Comparison of ENCODE assay signal across 19 mouse cellular contexts in genomic region chr19:38244748-38245147, GRCm38 (mm10). TPM values are rescaled to one million over a fixed set of nuclear protein-coding genes. Genes with fewer than 3 reads are reported as not detected.
DNase-seq lines count a peak whose midpoint lies in the region; ATAC-seq and TF ChIP-seq lines count a peak whose summit lies in the region.
"Had no signal": no experiment of that assay in that cellular context is flagged by ENCODE, and none has a peak within 500 bp of the region (broad histone marks: within the 10 kb centered on the region; RNA-seq: fewer than 3 reads in every experiment).

No protein-coding gene starts in this region.

- no peak overlapping the region for H3K9ac ChIP-seq in neural tube, embryonic 13.5 days
- no peak overlapping the region for H3K9ac ChIP-seq in forebrain, embryonic 15.5 days (replicated peaks)
- H3K9ac ChIP-seq in limb, embryonic 12.5 days (replicated peaks) = no peak overlapping the region
- no peak overlapping the region for H3K9ac ChIP-seq in stomach, postnatal 0 days (ENCODE audit: low read length)
- H3K9ac ChIP-seq: embryonic facial prominence, embryonic 12.5 days; heart, embryonic 13.5 days; neural tube, embryonic 12.5 days had no signal

- no peak for TF ChIP-seq CTCF in stomach, postnatal 0 days (IDR thresholded peaks at IDR 0.05; ENCODE audit: low read depth)

- H3K4me3 ChIP-seq in neural tube, embryonic 13.5 days = no peak overlapping the region
- no peak overlapping the region for H3K4me3 ChIP-seq in forebrain, embryonic 15.5 days
- H3K4me3 ChIP-seq in limb, embryonic 12.5 days (replicated peaks) = no peak overlapping the region
- H3K4me3 ChIP-seq in stomach, postnatal 0 days (ENCODE audit: low read depth, low read length) = no peak overlapping the region
- H3K4me3 ChIP-seq: embryonic facial prominence, embryonic 12.5 days; heart, embryonic 13.5 days; neural tube, embryonic 12.5 days had no signal

- no peak for DNase-seq in neural tube, embryonic 10.5 days (ENCODE audit: extremely low spot score, low spot score)
- peak; percentile 45 for DNase-seq in stomach, postnatal 0 days (ENCODE audit: low spot score)
- no peak for DNase-seq in lung, postnatal 14 days
- DNase-seq in adrenal gland, postnatal 4 days (ENCODE audit: low spot score in 2 of 2) = no peak
- no peak for DNase-seq in ovary, adult 18-20 months (ENCODE audit: low spot score)
- DNase-seq: adrenal gland, postnatal 36 days; cerebellum, postnatal 25 days; gastrocnemius, postnatal 25 days; kidney, adult 9 months; liver; lung, adult 18-20 months had no signal

- no peaks in the 10 kb centered on the region for H3K27me3 ChIP-seq in neural tube, embryonic 13.5 days
- H3K27me3 ChIP-seq in forebrain, embryonic 15.5 days = no peaks in the 10 kb centered on the region
- H3K27me3 ChIP-seq in limb, embryonic 12.5 days = no peaks in the 10 kb centered on the region
- no peaks in the 10 kb centered on the region for H3K27me3 ChIP-seq in stomach, postnatal 0 days (ENCODE audit: control insufficient read depth, insufficient read depth, low read length)
- H3K27me3 ChIP-seq: heart, embryonic 13.5 days; neural tube, embryonic 12.5 days had no signal

- 75% methylated on average over 8 of the region's 8 CpGs for WGBS in neural tube, embryonic 13.5 days
- WGBS in forebrain, embryonic 15.5 days = 62% methylated on average over 8 of the region's 8 CpGs
- 72% methylated on average over 8 of the region's 8 CpGs for WGBS in limb, embryonic 12.5 days
- 44% methylated on average over 8 of the region's 8 CpGs for WGBS in stomach, postnatal 0 days

- no peak for TF ChIP-seq EP300 in stomach, postnatal 0 days (optimal IDR thresholded peaks at IDR 0.05)

- H3K4me1 ChIP-seq in neural tube, embryonic 13.5 days (replicated peaks) = peaks cover 35% of the 10 kb centered on the region
- peaks cover 25% of the 10 kb centered on the region for H3K4me1 ChIP-seq in forebrain, embryonic 15.5 days
- peaks cover 24% of the 10 kb centered on the region for H3K4me1 ChIP-seq in limb, embryonic 12.5 days (replicated peaks)
- no peaks in the 10 kb centered on the region for H3K4me1 ChIP-seq in stomach, postnatal 0 days (replicated peaks; ENCODE audit: control insufficient read depth, insufficient read depth)
- H3K4me1 ChIP-seq: embryonic facial prominence, embryonic 12.5 days; heart, embryonic 13.5 days had no signal

- no peaks in the 10 kb centered on the region for H3K9me3 ChIP-seq in neural tube, embryonic 13.5 days
- H3K9me3 ChIP-seq in forebrain, embryonic 15.5 days = no peaks in the 10 kb centered on the region
- H3K9me3 ChIP-seq in limb, embryonic 12.5 days = no peaks in the 10 kb centered on the region
- no peaks in the 10 kb centered on the region for H3K9me3 ChIP-seq in stomach, postnatal 0 days (ENCODE audit: control insufficient read depth, low read length)
- H3K9me3 ChIP-seq: embryonic facial prominence, embryonic 12.5 days; heart, embryonic 13.5 days; neural tube, embryonic 12.5 days had no signal

- ATAC-seq in neural tube, embryonic 13.5 days (ENCODE audit: low read depth) = no peak
- no peak for ATAC-seq in forebrain, embryonic 15.5 days (replicated peaks)
- ATAC-seq in limb, embryonic 12.5 days (ENCODE audit: insufficient number of reproducible peaks, insufficient read depth, low FRiP score, low TSS enrichment, low read depth) = no peak
- ATAC-seq in stomach, postnatal 0 days (ENCODE audit: low FRiP score, low TSS enrichment) = peak; percentile 75; the same call in 1 of the 2 replicates

- H3K4me2 ChIP-seq in neural tube, embryonic 13.5 days = no peak overlapping the region
- H3K4me2 ChIP-seq in forebrain, embryonic 15.5 days (replicated peaks) = no peak overlapping the region
- H3K4me2 ChIP-seq in limb, embryonic 12.5 days = peak overlapping the region; percentile 15; the same call in 1 of the 2 replicates
- 0 out of 2 replicates have a peak overlapping the region, but pooled peaks have one; percentile 25 for H3K4me2 ChIP-seq in stomach, postnatal 0 days (replicated peaks; ENCODE audit: low read depth)
- H3K4me2 ChIP-seq: embryonic facial prominence, embryonic 12.5 days; heart, embryonic 13.5 days; neural tube, embryonic 12.5 days had no signal

- H3K36me3 ChIP-seq in neural tube, embryonic 13.5 days = no peaks in the 10 kb centered on the region
- no peaks in the 10 kb centered on the region for H3K36me3 ChIP-seq in forebrain, embryonic 15.5 days
- H3K36me3 ChIP-seq in limb, embryonic 12.5 days = no peaks in the 10 kb centered on the region
- H3K36me3 ChIP-seq in stomach, postnatal 0 days (ENCODE audit: control insufficient read depth, insufficient read depth, low read length) = no peaks in the 10 kb centered on the region
- H3K36me3 ChIP-seq: embryonic facial prominence, embryonic 12.5 days; heart, embryonic 13.5 days; neural tube, embryonic 12.5 days had no signal

- H3K27ac ChIP-seq in neural tube, embryonic 13.5 days (replicated peaks) = peak overlapping the region; percentile 81
- H3K27ac ChIP-seq in forebrain, embryonic 15.5 days (replicated peaks) = peak overlapping the region; percentile 83
- H3K27ac ChIP-seq in limb, embryonic 12.5 days = peak overlapping the region; percentile 64; the same call in 1 of the 2 replicates
- peak overlapping the region; percentile 0; the same call in 1 of the 2 replicates for H3K27ac ChIP-seq in stomach, postnatal 0 days (replicated peaks)
- H3K27ac ChIP-seq: embryonic facial prominence, embryonic 12.5 days; heart, embryonic 13.5 days; macrophage; neural tube, embryonic 12.5 days had no signal

RNA-seq across cellular contexts. Expression of gene Lgi1, which starts 19.6 kb away (rescaled TPM):
- polyA plus RNA-seq in neural tube, embryonic 13.5 days (2015; fragmentation: Nextera tagmentation; extraction: Ambion mirVana) = 9.5 and 11.2 TPM in 2 replicates
- 13.0 and 14.4 TPM in 2 replicates for polyA plus RNA-seq in forebrain, embryonic 15.5 days (2015; fragmentation: Nextera tagmentation; extraction: Ambion mirVana)
- polyA plus RNA-seq in limb, embryonic 12.5 days (2016; fragmentation: Nextera tagmentation; extraction: Ambion mirVana) = 0.74 and 1.2 TPM in 2 replicates
- polyA plus RNA-seq in stomach, postnatal 0 days (2015; fragmentation: Nextera tagmentation; extraction: Ambion mirVana) = 1.0 and 2.1 TPM in 2 replicates
- total RNA-seq in adrenal gland, postnatal 4 days (2021) = 1 to 10 TPM; 4.6 to 5.3 TPM
- polyA plus RNA-seq: heart, embryonic 13.5 days; macrophage; small intestine, adult 2 months had no signal

RNA-seq across cellular contexts. Expression of gene Fra10ac1, which starts 20.8 kb away (rescaled TPM):
- 46.3 and 47.7 TPM in 2 replicates for polyA plus RNA-seq in neural tube, embryonic 13.5 days (2015; fragmentation: Nextera tagmentation; extraction: Ambion mirVana)
- 53.7 and 54.9 TPM in 2 replicates for polyA plus RNA-seq in forebrain, embryonic 15.5 days (2015; fragmentation: Nextera tagmentation; extraction: Ambion mirVana)
- polyA plus RNA-seq in limb, embryonic 12.5 days (2016; fragmentation: Nextera tagmentation; extraction: Ambion mirVana) = 46.3 and 48.3 TPM in 2 replicates
- polyA plus RNA-seq in stomach, postnatal 0 days (2015; fragmentation: Nextera tagmentation; extraction: Ambion mirVana) = 22.7 and 22.8 TPM in 2 replicates
- 10 to 100 TPM; 16.6 to 19.3 TPM for total RNA-seq in adrenal gland, postnatal 4 days (2021)

Comparison
In these comparisons a context has a peak if more than half of its experiments do, and no peak if none do; other contexts are left out.
1. H3K27ac ChIP-seq: peak in every context shown above with its lines; median percentile 83 in forebrain, embryonic 15.5 days; 81 in neural tube, embryonic 13.5 days; 64 in limb, embryonic 12.5 days; 0 in stomach, postnatal 0 days.
2. H3K4me2 ChIP-seq: peak in limb, embryonic 12.5 days (single experiment) and stomach, postnatal 0 days (single experiment); none in neural tube, embryonic 13.5 days (single experiment) and forebrain, embryonic 15.5 days (single experiment).